Mouse (Mus musculus) kidney, embryonic 15.5 days (tissue): Measurements from ENCODE around the gene Dst. TPM values are rescaled to one million over a fixed set of nuclear protein-coding genes. Genes with fewer than 3 reads are reported as not detected.

Source experiments
- ATAC-seq: fragments of 200-750 bp; cut with Nextera tagmentation; replicated peaks from 2 replicates; pipeline ENCODE4 v1.8.0; 2017; ENCODE audit warnings: moderate TSS enrichment; ENCODE audit not compliant: low FRiP score
- H3K27ac ChIP-seq: fragments of 300-500 bp; sonication (generic); 2 replicates; pipeline ENCODE4 v1.5.1; 2015; ENCODE audit warnings: mild to moderate bottlenecking, inconsistent platforms
- H3K27me3 ChIP-seq: fragments of 300-500 bp; sonication (generic); 2 replicates; pipeline ENCODE4 v1.6.1; 2015; ENCODE audit warnings: inconsistent platforms
- H3K36me3 ChIP-seq: fragments of 300-500 bp; sonication (generic); 2 replicates; pipeline ENCODE4 v1.6.1; 2015; ENCODE audit warnings: inconsistent platforms
- H3K4me1 ChIP-seq: fragments of 300-500 bp; sonication (generic); 2 replicates; pipeline ENCODE4 v1.6.1; 2015; ENCODE audit warnings: inconsistent platforms
- H3K4me2 ChIP-seq: fragments of 300-500 bp; sonication (generic); 2 replicates; pipeline ENCODE4 v1.6.1; 2015; ENCODE audit warnings: moderate library complexity, mild to moderate bottlenecking, inconsistent platforms
- H3K4me3 ChIP-seq: fragments of 300-500 bp; sonication (generic); replicated peaks from 2 replicates; pipeline ENCODE4 v1.5.1; 2015; ENCODE audit warnings: mild to moderate bottlenecking, inconsistent platforms
- H3K9ac ChIP-seq: fragments of 300-500 bp; sonication (generic); 2 replicates; pipeline ENCODE4 v1.6.1; 2015; ENCODE audit warnings: mild to moderate bottlenecking, inconsistent platforms
- H3K9me3 ChIP-seq: fragments of 300-500 bp; sonication (generic); replicated peaks from 2 replicates; pipeline ENCODE4 v1.6.1; 2016; ENCODE audit warnings: inconsistent platforms
- WGBS: fragments of 180-500 bp; shearing (Covaris S2); methylation state at CpG from one replicate; pipeline ENCODE4 v1.1.7; 2015; ENCODE audit warnings: mixed read lengths; 5-methylcytosine and 5-hydroxymethylcytosine counted together
- polyA plus RNA-seq: library from polyadenylated mRNA; unstranded; fragments of >200 nt; fragmentation: Nextera tagmentation; extraction: Ambion mirVana; gene quantifications from 2 replicates; pipeline ENCODE4 v1.2.1, GENCODE M21; 2015

The Dst gene
- polyA plus RNA-seq, 1 experiment from 2014 or later, result 27.9 TPM

- Histone ChIP-seq H3K9ac (no peak overlapping the region), H3K4me2 (no peak overlapping the region), H3K36me3 (0 out of 2 replicates have a peak, but pooled peaks cover 5% of the 10 kb centered on the region), H3K27me3 (no peaks in the 10 kb centered on the region), H3K9me3 (no peaks in the 10 kb centered on the region), H3K4me3 (no peak overlapping the region), H3K4me1 (peaks cover 15% of the 10 kb centered on the region), H3K27ac (no peak overlapping the region)
- WGBS, result 95% methylated on average over 11 of the region's 11 CpGs
- no peak for ATAC-seq
Observed at GRCm38 (mm10) chr1:34148039-34148438, 240.0 kb downstream of the Dst start.

- H3K4me1 ChIP-seq, result peaks cover 7% of the 10 kb centered on the region; the same call in 1 of the 2 replicates
- no peak overlapping the region for H3K9ac ChIP-seq
- H3K9me3 ChIP-seq, result no peaks in the 10 kb centered on the region
- H3K27me3 ChIP-seq, result no peaks in the 10 kb centered on the region
- no peak overlapping the region for H3K4me3 ChIP-seq
- H3K36me3 ChIP-seq, result peaks cover 12% of the 10 kb centered on the region; the same call in 1 of the 2 replicates
- WGBS, result 51% methylated on average over 10 of the region's 10 CpGs
- peak overlapping the region; percentile 75 for H3K27ac ChIP-seq
- no peak overlapping the region for H3K4me2 ChIP-seq
- ATAC-seq, result peak; percentile 64; the same call in 1 of the 2 replicates
Observed at GRCm38 (mm10) chr1:34150416-34151093, 242.5 kb downstream of the Dst start.

GRCm38 (mm10) chr1:34152683-34153082 is 244.7 kb downstream of the Dst start:
- Histone ChIP-seq H3K4me2 (no peak overlapping the region), H3K4me3 (no peak overlapping the region), H3K27ac (no peak overlapping the region), H3K4me1 (peaks cover 7% of the 10 kb centered on the region; the same call in 1 of the 2 replicates), H3K36me3 (peaks cover 20% of the 10 kb centered on the region; the same call in 1 of the 2 replicates), H3K9me3 (no peaks in the 10 kb centered on the region), H3K9ac (no peak overlapping the region), H3K27me3 (no peaks in the 10 kb centered on the region)
- ATAC-seq, result no peak
- 91% methylated on average over 5 of the region's 5 CpGs for WGBS

- 82% methylated on average over 7 of the region's 7 CpGs for WGBS
- Histone ChIP-seq H3K27ac (no peak overlapping the region), H3K27me3 (no peaks in the 10 kb centered on the region), H3K4me2 (no peak overlapping the region), H3K9me3 (no peaks in the 10 kb centered on the region), H3K4me1 (no peaks in the 10 kb centered on the region), H3K4me3 (no peak overlapping the region), H3K9ac (no peak overlapping the region), H3K36me3 (peaks cover 24% of the 10 kb centered on the region; the same call in 1 of the 2 replicates)
- no peak for ATAC-seq
Observed at GRCm38 (mm10) chr1:34156058-34156457, 248.0 kb downstream of the Dst start.

- Histone ChIP-seq H3K4me2 (no peak overlapping the region), H3K4me3 (no peak overlapping the region), H3K4me1 (no peaks in the 10 kb centered on the region), H3K9me3 (no peaks in the 10 kb centered on the region), H3K9ac (no peak overlapping the region), H3K27ac (no peak overlapping the region), H3K27me3 (no peaks in the 10 kb centered on the region), H3K36me3 (peaks cover 20% of the 10 kb centered on the region; the same call in 1 of the 2 replicates)
- ATAC-seq, result no peak
- 79% methylated on average over 10 of the region's 10 CpGs for WGBS
Observed at GRCm38 (mm10) chr1:34157702-34158101, 249.7 kb downstream of the Dst start.

GRCm38 (mm10) chr1:34158822-34159221 is 250.8 kb downstream of the Dst start:
- Histone ChIP-seq H3K27ac (peak overlapping the region; percentile 13; the same call in 1 of the 2 replicates), H3K36me3 (0 out of 2 replicates have a peak, but pooled peaks cover 15% of the 10 kb centered on the region), H3K4me1 (no peaks in the 10 kb centered on the region), H3K4me2 (no peak overlapping the region), H3K9ac (no peak overlapping the region), H3K4me3 (no peak overlapping the region), H3K27me3 (no peaks in the 10 kb centered on the region), H3K9me3 (no peaks in the 10 kb centered on the region)
- 0 out of 2 replicates have a peak, but pooled peaks have one; percentile 25 for ATAC-seq
- WGBS, result 46% methylated on average over 11 of the region's 11 CpGs

- WGBS, result 90% methylated on average over 7 of the region's 7 CpGs
- H3K27ac ChIP-seq, result no peak overlapping the region
- peaks cover 24% of the 10 kb centered on the region for H3K36me3 ChIP-seq
- H3K4me1 ChIP-seq, result no peaks in the 10 kb centered on the region
- no peak overlapping the region for H3K4me3 ChIP-seq
- H3K27me3 ChIP-seq, result no peaks in the 10 kb centered on the region
- H3K4me2 ChIP-seq, result no peak overlapping the region
- H3K9me3 ChIP-seq, result no peaks in the 10 kb centered on the region
- no peak overlapping the region for H3K9ac ChIP-seq
- no peak for ATAC-seq
Observed at GRCm38 (mm10) chr1:34159898-34160297, 251.9 kb downstream of the Dst start.

- H3K36me3 ChIP-seq, result peaks cover 54% of the 10 kb centered on the region
- no peaks in the 10 kb centered on the region for H3K27me3 ChIP-seq
- no peak overlapping the region for H3K4me2 ChIP-seq
- no peak overlapping the region for H3K27ac ChIP-seq
- H3K9me3 ChIP-seq, result no peaks in the 10 kb centered on the region
- WGBS, result 69% methylated on average over 14 of the region's 14 CpGs
- 0 out of 2 replicates have a peak, but pooled peaks have one; percentile 73 for ATAC-seq
- H3K4me1 ChIP-seq, result no peaks in the 10 kb centered on the region
- H3K9ac ChIP-seq, result no peak overlapping the region
- H3K4me3 ChIP-seq, result no peak overlapping the region
Observed at GRCm38 (mm10) chr1:34164616-34165295, 256.7 kb downstream of the Dst start.

GRCm38 (mm10) chr1:34165926-34166325 is 257.9 kb downstream of the Dst start:
- no peaks in the 10 kb centered on the region for H3K9me3 ChIP-seq
- H3K27me3 ChIP-seq, result no peaks in the 10 kb centered on the region
- no peak overlapping the region for H3K4me2 ChIP-seq
- no peak overlapping the region for H3K9ac ChIP-seq
- H3K4me3 ChIP-seq, result no peak overlapping the region
- no peaks in the 10 kb centered on the region for H3K4me1 ChIP-seq
- ATAC-seq, result no peak
- WGBS, result 94% methylated on average over 4 of the region's 4 CpGs
- no peak overlapping the region for H3K27ac ChIP-seq
- peaks cover 62% of the 10 kb centered on the region for H3K36me3 ChIP-seq

- H3K27ac ChIP-seq, result peak overlapping the region; percentile 41; the same call in 1 of the 2 replicates
- H3K9me3 ChIP-seq, result no peaks in the 10 kb centered on the region
- no peak for ATAC-seq
- no peaks in the 10 kb centered on the region for H3K27me3 ChIP-seq
- peaks cover 74% of the 10 kb centered on the region for H3K36me3 ChIP-seq
- WGBS, result 73% methylated on average over 19 of the region's 19 CpGs
- H3K9ac ChIP-seq, result no peak overlapping the region
- H3K4me3 ChIP-seq, result no peak overlapping the region
- no peak overlapping the region for H3K4me2 ChIP-seq
- no peaks in the 10 kb centered on the region for H3K4me1 ChIP-seq
Observed at GRCm38 (mm10) chr1:34167151-34168057, 259.4 kb downstream of the Dst start.

- Histone ChIP-seq H3K9ac (no peak overlapping the region), H3K27me3 (no peaks in the 10 kb centered on the region), H3K4me3 (no peak overlapping the region), H3K4me1 (no peaks in the 10 kb centered on the region), H3K27ac (no peak overlapping the region), H3K4me2 (no peak overlapping the region), H3K36me3 (peaks cover 86% of the 10 kb centered on the region), H3K9me3 (no peaks in the 10 kb centered on the region)
- ATAC-seq, result no peak
- WGBS, result 93% methylated on average over 12 of the region's 12 CpGs
Observed at GRCm38 (mm10) chr1:34169086-34169485, 261.1 kb downstream of the Dst start.
